Mouse (Mus musculus): ENCODE measurements around the gene Atp2a2.
"Not testable (repeated sequence)": the region's sequence is repeated elsewhere in the genome, so short reads cannot be mapped to it uniquely, and the experiment has no call there.

Gene Atp2a2

GRCm38 (mm10) chr5:122452194-122452593, 49.8 kb downstream of the Atp2a2 start:
- in situ Hi-C loops (cut with MboI, MseI) = loop anchor here (25.0 kb wide), 1 partner anchor 1285 kb away; the partner anchor contains the start of genes Kntc1 and Rsrc2

DNA sequence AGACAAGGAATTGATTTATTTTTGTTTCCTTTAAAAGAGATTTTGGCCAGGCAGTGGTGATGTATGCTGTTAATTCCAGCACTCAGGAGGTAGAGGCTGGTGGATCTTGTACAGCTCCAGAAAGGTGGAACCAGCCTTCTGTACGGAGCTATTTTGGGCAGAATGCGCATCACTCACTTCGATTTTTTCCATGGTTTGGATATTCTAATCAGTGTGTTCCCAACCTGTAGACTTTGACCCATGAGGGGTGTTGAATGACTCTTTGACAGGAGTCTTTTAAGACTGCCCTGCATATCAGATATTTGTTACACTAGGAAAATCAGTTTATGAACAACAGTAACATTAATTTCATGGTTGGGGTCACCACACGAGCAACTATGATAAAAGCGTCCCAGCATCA, 50.7 kb downstream of the Atp2a2 start:
- in situ Hi-C loops (cut with MboI, MseI) = loop anchor here (25.0 kb wide), 1 partner anchor 1286 kb away; the partner anchor contains the start of genes Kntc1 and Rsrc2

GRCm38 (mm10) chr5:122450913-122451317, 51.1 kb downstream of the Atp2a2 start:
- in situ Hi-C loops (cut with MboI, MseI) = loop anchor here (25.0 kb wide), 1 partner anchor 1286 kb away; the partner anchor contains the start of genes Kntc1 and Rsrc2

DNA sequence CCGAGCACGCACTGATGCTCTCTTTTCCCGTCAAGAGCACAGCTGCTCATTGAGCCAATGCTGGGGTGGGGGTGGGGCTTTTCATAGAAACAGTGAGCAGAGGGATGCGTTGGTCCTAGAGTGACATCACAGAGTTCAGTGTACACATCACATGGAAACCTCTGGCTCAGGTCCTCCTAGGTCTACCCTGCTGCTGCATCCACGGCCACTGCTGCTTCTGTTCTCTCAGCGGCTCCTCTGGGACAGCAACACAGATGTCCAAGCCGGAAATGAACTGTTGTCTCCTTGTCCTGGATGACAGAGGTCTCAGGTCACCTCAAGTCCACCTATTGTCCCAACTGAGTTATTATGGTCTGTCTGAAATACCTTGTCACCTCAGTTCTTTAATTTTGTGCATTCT, 52.1 kb downstream of the Atp2a2 start:
- in situ Hi-C loops (cut with MboI, MseI) = loop anchor here (25.0 kb wide), 1 partner anchor 1287 kb away; the partner anchor contains the start of genes Kntc1 and Rsrc2

- in situ Hi-C loops (cut with MboI, MseI) = no loop called here
Observed at GRCm38 (mm10) chr5:122448869-122449268, 53.2 kb downstream of the Atp2a2 start.

DNA sequence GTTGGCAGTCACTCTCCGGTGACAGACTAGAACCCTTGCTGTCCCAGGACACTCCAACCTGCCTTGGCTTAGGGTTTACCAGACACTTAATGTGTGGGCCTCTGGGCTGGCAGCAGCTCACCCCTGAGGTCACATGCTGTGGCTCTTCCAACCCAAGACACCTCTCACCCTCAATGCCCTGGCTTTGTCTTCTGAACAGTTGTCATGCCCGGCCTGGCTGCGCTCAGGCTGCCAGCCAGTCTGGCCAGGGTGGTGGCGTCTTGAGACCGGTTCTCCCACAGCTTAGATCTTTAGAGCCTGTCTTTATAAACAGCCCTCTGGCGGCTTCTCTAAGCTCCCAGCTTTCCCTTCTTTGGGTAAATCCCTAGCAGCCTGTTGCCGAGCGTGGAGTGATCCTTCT, 54.2 kb downstream of the Atp2a2 start:
- in situ Hi-C loops (cut with MboI, MseI) = no loop called here

DNA sequence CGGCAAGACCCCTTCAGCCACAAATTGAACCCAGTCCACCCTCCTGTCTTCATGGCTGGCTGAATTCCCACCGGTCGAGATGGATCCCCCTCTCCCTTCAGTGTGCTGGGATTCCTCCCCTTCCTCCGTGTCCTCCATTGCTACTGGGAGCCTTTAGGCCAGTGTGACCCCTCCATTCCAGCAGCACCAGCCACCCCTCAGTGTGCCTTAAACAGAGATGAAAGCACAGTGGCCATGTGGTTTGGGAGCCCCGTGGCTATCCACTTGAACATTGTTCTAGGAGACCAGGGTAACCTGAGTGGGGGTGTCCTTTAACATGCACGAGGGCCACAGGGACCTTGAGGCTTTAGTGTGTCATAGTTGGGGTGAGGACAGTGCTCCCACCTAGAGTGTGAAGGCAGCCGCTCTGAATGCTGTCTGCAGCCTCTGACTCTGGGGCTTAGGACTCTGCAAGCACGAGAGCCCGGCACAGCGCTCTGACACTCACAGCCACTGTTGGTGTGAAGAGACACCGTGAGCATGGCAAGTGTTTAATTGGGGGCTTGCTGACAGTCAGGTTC, 56.9 kb downstream of the Atp2a2 start:
- in situ Hi-C loops (cut with MboI, MseI) = no loop called here

GRCm38 (mm10) chr5:122444492-122444891, 57.5 kb downstream of the Atp2a2 start:
- in situ Hi-C loops (cut with MboI, MseI) = no loop called here

GRCm38 (mm10) chr5:122440095-122440630, 61.9 kb downstream of the Atp2a2 start:
- in situ Hi-C loops (cut with MboI, MseI) = no loop called here

DNA sequence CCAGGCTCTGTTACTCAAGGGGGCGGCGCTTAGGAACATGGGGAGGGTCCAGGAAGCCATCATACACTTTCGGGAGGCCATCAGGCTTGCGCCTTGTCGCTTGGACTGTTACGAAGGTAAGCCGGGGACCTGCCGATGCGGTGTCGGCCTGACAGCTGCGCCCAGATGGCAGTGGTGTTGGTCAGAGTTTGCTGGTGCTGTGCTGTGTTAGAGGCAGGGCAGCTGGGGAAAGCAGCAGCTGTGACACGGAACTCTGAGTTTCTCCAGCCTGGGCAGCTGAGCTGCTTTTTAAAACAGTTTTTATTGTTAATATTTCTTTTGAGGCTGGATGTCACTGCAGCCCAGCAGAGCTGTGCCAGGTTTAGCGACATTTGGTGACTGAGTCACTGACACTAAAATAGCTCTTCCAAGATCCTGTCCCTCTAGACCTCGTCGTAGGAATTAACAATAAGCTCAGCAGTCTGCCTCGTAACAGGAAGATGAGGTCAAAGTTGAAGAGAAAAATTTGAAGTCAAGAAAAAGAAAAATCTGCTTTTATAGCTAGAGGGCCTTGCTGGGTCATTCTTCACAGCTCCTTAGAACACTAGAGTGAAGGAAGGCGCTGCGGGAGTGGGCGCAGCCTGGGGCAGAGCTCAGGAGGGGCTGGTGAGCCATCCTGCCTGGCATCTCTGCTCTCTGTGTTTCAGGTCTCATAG, 62.5 kb downstream of the Atp2a2 start:
- in situ Hi-C loops (cut with MboI, MseI) = no loop called here

DNA sequence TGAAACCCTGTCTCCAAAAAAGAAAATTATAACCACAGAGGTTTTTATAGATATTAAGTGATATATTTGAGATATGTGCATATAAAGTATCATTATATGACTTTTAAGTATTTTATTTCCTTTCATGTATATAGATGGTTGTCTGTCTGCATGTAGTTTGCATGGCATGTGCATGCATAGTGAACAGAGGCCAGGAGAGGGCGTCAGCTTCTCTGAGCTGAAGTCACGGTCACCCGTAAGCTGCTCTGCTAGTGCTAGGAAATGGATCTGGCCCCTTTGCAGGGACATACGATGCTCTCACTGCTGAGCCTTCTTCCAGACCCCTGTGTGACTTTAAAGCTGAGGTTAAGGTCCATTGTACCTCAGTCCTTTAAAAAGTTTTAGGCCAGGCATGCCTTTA, 67.5 kb downstream of the Atp2a2 start:
- in situ Hi-C loops (cut with MboI, MseI) = no loop called here

GRCm38 (mm10) chr5:122431221-122431620, 70.8 kb downstream of the Atp2a2 start:
- in situ Hi-C loops (cut with MboI, MseI) = no loop called here

GRCm38 (mm10) chr5:122430036-122430775, 71.8 kb downstream of the Atp2a2 start:
- in situ Hi-C loops (cut with MboI, MseI) = no loop called here

DNA sequence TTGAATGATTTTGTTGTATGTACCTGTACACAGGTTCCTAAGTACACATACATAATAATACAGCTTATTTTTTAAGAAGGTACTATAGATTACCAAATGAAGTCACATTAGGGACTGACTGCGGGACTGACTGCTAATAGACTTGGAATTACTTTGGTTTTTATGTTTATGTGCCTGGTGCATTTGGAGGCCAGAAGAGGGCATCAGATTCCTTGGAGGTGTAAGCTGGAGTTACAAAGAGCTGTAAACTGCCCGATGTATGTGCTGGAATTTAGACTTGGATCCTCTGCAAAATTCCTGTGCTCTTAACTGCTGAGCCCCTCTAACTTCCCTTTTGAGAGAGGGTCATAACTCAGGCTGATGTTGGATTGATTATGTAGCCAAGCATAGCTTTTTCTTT, 76.5 kb downstream of the Atp2a2 start:
- in situ Hi-C loops (cut with MboI, MseI) = no loop called here

DNA sequence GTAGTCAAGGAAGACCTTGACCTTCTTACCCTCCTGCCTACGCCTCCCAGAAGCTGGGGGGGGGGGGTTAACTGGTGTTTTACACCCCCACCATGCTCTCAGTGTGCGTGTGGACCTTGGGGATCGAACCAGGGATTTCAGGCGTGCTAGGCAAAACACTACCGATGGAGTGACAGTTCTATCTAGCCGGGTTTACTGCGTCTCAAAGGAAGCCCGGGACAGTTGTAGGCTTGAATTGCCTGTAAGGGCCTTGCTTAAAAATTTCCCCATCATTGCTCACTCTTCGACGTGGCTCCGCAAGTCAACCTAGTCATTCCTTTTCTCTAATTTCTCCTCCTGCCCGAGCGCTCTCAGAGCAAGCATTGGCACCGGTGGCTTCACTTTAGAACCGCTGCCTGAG, 78.9 kb downstream of the Atp2a2 start:
- in situ Hi-C loops (cut with MboI, MseI) = no loop called here

DNA sequence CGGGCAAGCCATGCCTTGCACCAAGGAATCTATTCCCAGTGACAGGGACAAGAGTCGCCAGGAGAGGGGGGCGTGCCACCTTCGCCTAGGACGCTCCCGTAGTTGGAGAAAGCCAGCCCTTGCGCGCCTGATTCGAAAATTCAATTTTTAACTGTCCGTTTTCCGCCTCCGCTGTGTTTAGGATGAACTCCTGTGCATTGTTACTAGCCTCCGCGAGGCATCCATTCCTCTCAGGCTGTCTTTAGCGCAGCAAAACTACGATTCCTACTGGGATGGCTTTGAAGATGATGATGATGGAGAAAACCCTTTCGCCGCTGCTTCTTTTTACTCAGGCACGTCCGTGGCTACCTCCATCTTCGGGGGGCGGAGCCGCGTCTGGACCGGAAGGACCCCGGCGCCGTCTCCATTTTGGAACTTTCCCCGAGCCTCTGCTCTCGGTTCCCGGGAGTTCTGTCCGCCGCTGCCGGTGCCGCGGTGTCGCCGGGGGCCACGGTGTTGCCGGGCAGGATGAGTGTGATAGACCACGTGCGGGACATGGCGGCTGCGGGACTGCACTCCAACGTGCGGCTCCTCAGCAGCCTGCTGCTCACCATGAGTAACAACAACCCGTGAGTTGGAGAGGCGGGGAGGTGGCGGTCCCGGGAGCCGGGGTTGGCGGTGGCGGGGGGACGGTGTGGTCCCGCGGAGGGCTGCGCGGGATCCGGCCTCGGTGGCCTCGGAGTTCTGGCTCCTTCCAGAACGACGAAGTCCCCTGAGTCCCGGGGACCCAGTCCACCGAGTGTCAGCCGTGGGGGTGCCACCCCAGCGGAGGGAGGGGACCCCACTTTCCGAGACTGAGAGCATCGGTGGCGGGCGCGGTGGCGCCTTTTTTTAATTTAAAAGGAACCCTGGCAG, 79.7 kb downstream of the Atp2a2 start:
- in situ Hi-C loops (cut with MboI, MseI) = no loop called here

DNA sequence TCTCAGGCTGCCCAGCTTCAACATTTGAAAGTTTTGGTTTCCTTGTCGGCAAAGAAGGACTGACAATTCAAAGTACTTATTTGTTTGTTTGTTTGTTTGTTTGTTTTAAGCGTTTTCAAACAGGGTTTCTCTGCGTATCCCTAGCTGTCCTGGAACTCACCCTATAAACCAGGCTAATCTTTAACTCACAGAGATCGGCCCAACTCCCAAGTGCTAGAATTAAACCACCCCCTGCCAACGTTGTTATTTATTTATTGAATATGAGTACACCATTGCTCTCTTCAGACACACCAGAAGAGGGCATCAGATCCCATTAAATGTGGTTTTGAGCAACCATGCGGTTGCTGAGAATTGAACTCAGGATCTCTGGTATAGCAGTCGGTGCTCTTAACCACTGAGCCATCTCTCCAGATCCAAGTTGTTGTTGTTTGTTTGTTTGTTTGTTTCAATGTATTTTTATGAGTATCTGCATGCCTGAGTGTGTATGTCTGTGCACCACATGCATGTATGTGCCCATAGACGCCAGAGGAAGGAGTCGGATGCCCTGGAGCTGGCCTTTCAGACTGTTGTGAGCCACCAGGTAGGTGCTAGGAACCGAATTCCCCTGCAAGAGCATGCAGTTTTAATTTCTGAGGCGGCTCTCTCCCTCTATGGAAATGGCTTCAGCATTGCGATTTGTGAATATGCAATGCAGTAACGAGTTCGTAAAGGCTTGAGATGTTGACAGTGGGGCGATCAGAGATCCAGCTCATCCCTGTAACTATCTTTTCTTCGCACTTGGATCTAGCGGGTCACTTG, 80.6 kb downstream of the Atp2a2 start, which contains the start of gene Anapc7:
Gene Anapc7 (plus strand): TSS at position 423 of the 798 bp plus-strand sequence.
- in situ Hi-C loops (cut with MboI, MseI) = no loop called here

GRCm38 (mm10) chr5:122420676-122421075, 81.3 kb downstream of the Atp2a2 start:
- in situ Hi-C loops (cut with MboI, MseI) = not testable (repeated sequence)

DNA sequence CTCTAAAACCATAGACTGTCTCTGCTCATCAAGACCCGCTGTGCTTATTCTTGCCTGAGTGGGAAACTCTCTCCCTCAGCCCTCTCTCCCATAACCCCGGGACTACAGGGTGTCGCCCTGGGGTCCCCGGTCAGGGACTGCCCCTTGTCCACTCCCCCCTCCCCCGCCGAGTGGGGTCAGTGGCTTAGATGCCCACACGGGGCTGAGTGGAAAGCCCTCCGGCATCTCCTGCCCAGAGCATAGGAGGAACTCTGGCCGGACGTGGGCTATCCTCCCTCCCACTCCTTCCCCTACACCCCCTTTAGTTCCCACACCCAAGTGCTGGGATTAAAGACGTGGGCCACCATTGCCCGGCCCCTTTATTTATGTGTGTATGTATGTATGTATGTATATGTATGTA, 86.6 kb downstream of the Atp2a2 start:
- in situ Hi-C loops (cut with MboI, MseI) = no loop called here

- in situ Hi-C loops (cut with MboI, MseI) = no loop called here
Observed at GRCm38 (mm10) chr5:122414351-122414750, 87.7 kb downstream of the Atp2a2 start.
